Mouse (Mus musculus) hindbrain, embryonic 16.5 days (tissue): ENCODE data around the gene Prickle4. TPM values are rescaled to one million over a fixed set of nuclear protein-coding genes. Genes with fewer than 3 reads are reported as not detected.

Experiments used
- ATAC-seq: fragments of 200-750 bp; cut with Nextera tagmentation; 2 replicates; pipeline ENCODE4 v1.8.0; 2017; ENCODE audit warnings: moderate TSS enrichment, moderate library complexity
- H3K27ac ChIP-seq: fragments of 300-500 bp; sonication (generic); 2 replicates; pipeline ENCODE4 v1.5.1; 2014; ENCODE audit warnings: low read depth, mild to moderate bottlenecking, control low read depth, low read length, moderate library complexity
- H3K27me3 ChIP-seq: fragments of 300-500 bp; sonication (generic); replicated peaks from 2 replicates; pipeline ENCODE4 v1.6.1; 2014; ENCODE audit warnings: low read length; ENCODE audit not compliant: control insufficient read depth, insufficient read depth
- H3K36me3 ChIP-seq: fragments of 300-500 bp; sonication (generic); 2 replicates; pipeline ENCODE4 v1.6.1; 2014; ENCODE audit warnings: mild to moderate bottlenecking, low read length, moderate library complexity, mixed read lengths; ENCODE audit not compliant: control insufficient read depth, insufficient read depth
- H3K4me1 ChIP-seq: fragments of 300-500 bp; sonication (generic); 2 replicates; pipeline ENCODE4 v1.6.1; 2014; ENCODE audit warnings: low read depth, low read length; ENCODE audit not compliant: control insufficient read depth, insufficient read depth
- H3K4me2 ChIP-seq: fragments of 300-500 bp; sonication (generic); 2 replicates; pipeline ENCODE4 v1.6.1; 2014; ENCODE audit warnings: mild to moderate bottlenecking, low read length, control low read depth, moderate library complexity
- H3K4me3 ChIP-seq: fragments of 300-500 bp; sonication (generic); 2 replicates; pipeline ENCODE4 v1.5.1; 2014; ENCODE audit warnings: mild to moderate bottlenecking, low read length, control low read depth, moderate library complexity
- H3K9ac ChIP-seq: fragments of 300-500 bp; sonication (generic); 2 replicates; pipeline ENCODE4 v1.6.1; 2014; ENCODE audit warnings: low read depth, mild to moderate bottlenecking, control low read depth, low read length, moderate library complexity
- H3K9me3 ChIP-seq: fragments of 300-500 bp; sonication (generic); 2 replicates; pipeline ENCODE4 v1.6.1; 2014; ENCODE audit warnings: mild to moderate bottlenecking, low read length, moderate library complexity; ENCODE audit not compliant: control insufficient read depth
- WGBS: fragments of 180-500 bp; shearing (Covaris S2); extraction: QIAGEN DNeasy Blood & Tissue Kit; methylation state at CpG from one replicate; pipeline ENCODE4 v1.1.7; 2014; 5-methylcytosine and 5-hydroxymethylcytosine counted together
- polyA plus RNA-seq: library from polyadenylated mRNA; unstranded; fragments of >200 nt; fragmentation: Nextera tagmentation; extraction: Ambion mirVana; gene quantifications from 2 replicates; pipeline ENCODE4 v1.2.1, GENCODE M21; 2015

Prickle4 gene
- 0.72 and 1.6 TPM in 2 replicates for polyA plus RNA-seq

- WGBS: under 1% methylated on average over 55 of the region's 82 CpGs
- H3K4me2 ChIP-seq: peak within 1 kb of the TSS; percentile 91
These were observed at the start of gene Prickle4 for GRCm38 (mm10) chr17:47694503-47695336. Gene Prickle4 (minus strand): TSS chr17:47694736.

GRCm38 (mm10) chr17:47744086-47744485 lies 49.5 kb upstream of the Prickle4 start:
- Histone ChIP-seq H3K9me3 (no peaks in the 10 kb centered on the region), H3K27me3 (no peaks in the 10 kb centered on the region), H3K4me2 (no peak overlapping the region), H3K36me3 (no peaks in the 10 kb centered on the region), H3K27ac (no peak overlapping the region), H3K9ac (no peak overlapping the region), H3K4me3 (no peak overlapping the region), H3K4me1 (peaks cover 2% of the 10 kb centered on the region; the same call in 1 of the 2 replicates)
- ATAC-seq: no peak
- WGBS: 89% methylated on average over 14 of the region's 14 CpGs

More at GRCm38 (mm10) chr17:47694503-47695336, at the start of gene Prickle4:
- H3K36me3 ChIP-seq: no peaks in the 10 kb centered on the region
- peak within 1 kb of the TSS; percentile 94 for H3K9ac ChIP-seq
- H3K4me3 ChIP-seq: peak within 1 kb of the TSS; percentile 83
- peak; percentile 95 for ATAC-seq
- H3K27ac ChIP-seq: peak within 1 kb of the TSS; percentile 88
- peaks cover 18% of the 10 kb centered on the region for H3K4me1 ChIP-seq
- H3K9me3 ChIP-seq: no peaks in the 10 kb centered on the region
- no peaks in the 10 kb centered on the region; the same call in 1 of the 2 replicates for H3K27me3 ChIP-seq

GRCm38 (mm10) chr17:47742991-47743734 lies 48.6 kb upstream of the Prickle4 start:
- peaks cover 2% of the 10 kb centered on the region; the same call in 1 of the 2 replicates for H3K27me3 ChIP-seq
- no peaks in the 10 kb centered on the region for H3K36me3 ChIP-seq
- peaks cover 7% of the 10 kb centered on the region for H3K4me1 ChIP-seq
- no peak overlapping the region for H3K4me3 ChIP-seq
- no peak overlapping the region for H3K9ac ChIP-seq
- H3K4me2 ChIP-seq: no peak overlapping the region
- ATAC-seq: no peak
- no peak overlapping the region for H3K27ac ChIP-seq
- H3K9me3 ChIP-seq: no peaks in the 10 kb centered on the region
- WGBS: 53% methylated on average over 16 of the region's 16 CpGs

- Histone ChIP-seq H3K9ac (no peak overlapping the region), H3K4me3 (no peak overlapping the region), H3K4me2 (no peak overlapping the region), H3K4me1 (peaks cover 15% of the 10 kb centered on the region), H3K27ac (no peak overlapping the region), H3K36me3 (no peaks in the 10 kb centered on the region), H3K9me3 (no peaks in the 10 kb centered on the region), H3K27me3 (peaks cover 10% of the 10 kb centered on the region; the same call in 1 of the 2 replicates)
- WGBS: 67% methylated on average over 2 of the region's 2 CpGs
- no peak for ATAC-seq
These were observed 45.6 kb upstream of the Prickle4 start for GRCm38 (mm10) chr17:47740186-47740585.

- no peaks in the 10 kb centered on the region for H3K9me3 ChIP-seq
- WGBS: 5% methylated on average over 19 of the region's 20 CpGs
- no peak overlapping the region for H3K27ac ChIP-seq
- peak overlapping the region; percentile 64 for H3K4me3 ChIP-seq
- peak overlapping the region; percentile 92 for H3K4me2 ChIP-seq
- peaks cover 15% of the 10 kb centered on the region for H3K4me1 ChIP-seq
- no peaks in the 10 kb centered on the region for H3K36me3 ChIP-seq
- ATAC-seq: no peak
- H3K27me3 ChIP-seq: peaks cover 10% of the 10 kb centered on the region; the same call in 1 of the 2 replicates
- H3K9ac ChIP-seq: peak overlapping the region; percentile 65; the same call in 1 of the 2 replicates
These were observed 44.6 kb upstream of the Prickle4 start for GRCm38 (mm10) chr17:47738879-47739798.

GRCm38 (mm10) chr17:47738066-47738878 lies 43.7 kb upstream of the Prickle4 start:
- H3K9me3 ChIP-seq: no peaks in the 10 kb centered on the region
- WGBS: 2% methylated on average over 49 of the region's 61 CpGs
- H3K9ac ChIP-seq: peak overlapping the region; percentile 65
- peak overlapping the region; percentile 64 for H3K4me3 ChIP-seq
- peaks cover 15% of the 10 kb centered on the region for H3K4me1 ChIP-seq
- no peaks in the 10 kb centered on the region for H3K36me3 ChIP-seq
- peaks cover 10% of the 10 kb centered on the region; the same call in 1 of the 2 replicates for H3K27me3 ChIP-seq
- ATAC-seq: peak; percentile 19
- H3K27ac ChIP-seq: no peak overlapping the region; the same call in 1 of the 2 replicates
- peak overlapping the region; percentile 92 for H3K4me2 ChIP-seq

- peak; percentile 84 for ATAC-seq
- peak overlapping the region; percentile 58 for H3K27ac ChIP-seq
- H3K27me3 ChIP-seq: peaks cover 10% of the 10 kb centered on the region; the same call in 1 of the 2 replicates
- H3K4me1 ChIP-seq: peaks cover 15% of the 10 kb centered on the region
- no peaks in the 10 kb centered on the region for H3K36me3 ChIP-seq
- under 1% methylated on average over 39 of the region's 60 CpGs for WGBS
- H3K9me3 ChIP-seq: no peaks in the 10 kb centered on the region
- H3K4me3 ChIP-seq: peak overlapping the region; percentile 64
- H3K9ac ChIP-seq: peak overlapping the region; percentile 72
- H3K4me2 ChIP-seq: peak overlapping the region; percentile 92
These were observed 42.9 kb upstream of the Prickle4 start for GRCm38 (mm10) chr17:47737271-47738065.
